Mouse (Mus musculus) cerebellum, postnatal 14 days (tissue): ENCODE measurements at regions not wholly inside any gene's neighbourhood (a gene's known extent, or its start where the extent isn't known, plus 50 kb on each side); places are given as distances from the start of the nearest gene placed in this dataset.

Experiments used
- DNase-seq, 2 experiments: peaks; one replicate each; pipeline ENCODE4 v3.0.0; 2021; ENCODE audit warnings: mixed read lengths in 2 of 2

GRCm38 (mm10) chr14:68447240-68447923, 846.7 kb downstream of the Synb start:
- no peak for DNase-seq

- DNase-seq, result no peak
Measured at GRCm38 (mm10) chr14:68433326-68433725, 860.8 kb downstream of the Synb start.

GRCm38 (mm10) chr14:68432111-68432510, 862.0 kb downstream of the Synb start:
- no peak for DNase-seq

- DNase-seq, result no peak
Measured at GRCm38 (mm10) chr14:68427235-68427634, 866.9 kb downstream of the Synb start.

GRCm38 (mm10) chr14:68392440-68392839, 901.7 kb downstream of the Synb start:
- DNase-seq, result no peak

GRCm38 (mm10) chr14:68391875-68392274, 902.2 kb downstream of the Synb start:
- DNase-seq, result no peak

- DNase-seq, result no peak
Measured at GRCm38 (mm10) chr14:68381741-68382140, 912.4 kb downstream of the Synb start.

GRCm38 (mm10) chr14:68367696-68368095, 926.4 kb downstream of the Synb start:
- no peak for DNase-seq

GRCm38 (mm10) chr14:68363892-68364291, 930.2 kb downstream of the Synb start:
- no peak for DNase-seq

GRCm38 (mm10) chr14:68361998-68362397, 932.1 kb downstream of the Synb start:
- peak in 1 of 2 experiments; percentile 2 for DNase-seq

- peak; percentile 11 to 24 for DNase-seq
Measured at GRCm38 (mm10) chr14:68361481-68361880, 932.6 kb downstream of the Synb start.

- no peak for DNase-seq
Measured at GRCm38 (mm10) chr14:68356396-68356795, 937.7 kb downstream of the Synb start.

GRCm38 (mm10) chr14:68355462-68355905, 938.6 kb downstream of the Synb start:
- peak; percentile 16 to 27 for DNase-seq

GRCm38 (mm10) chr14:68345527-68345926, 948.6 kb downstream of the Synb start:
- no peak for DNase-seq

GRCm38 (mm10) chr14:68344715-68345114, 949.4 kb downstream of the Synb start:
- DNase-seq, result no peak

- DNase-seq, result no peak
Measured at GRCm38 (mm10) chr14:68338440-68338839, 955.7 kb downstream of the Synb start.

- no peak for DNase-seq
Measured at GRCm38 (mm10) chr14:68325061-68325460, 969.0 kb downstream of the Synb start.

GRCm38 (mm10) chr14:68323008-68323407, 971.1 kb downstream of the Synb start:
- DNase-seq, result peak; percentile 42 to 78

- DNase-seq, result no peak
Measured at GRCm38 (mm10) chr14:68307973-68308660, 986.0 kb downstream of the Synb start.

GRCm38 (mm10) chr14:68305166-68305565, 988.9 kb downstream of the Synb start:
- peak in 1 of 2 experiments; percentile 10 for DNase-seq

GRCm38 (mm10) chr14:68301710-68302109, 992.4 kb downstream of the Synb start:
- DNase-seq, result no peak

- DNase-seq, result no peak
Measured at GRCm38 (mm10) chr14:68285546-68285945, 1008.6 kb downstream of the Synb start.

GRCm38 (mm10) chr14:68261436-68261835, 1032.7 kb downstream of the Synb start:
- no peak for DNase-seq

GRCm38 (mm10) chr14:68246966-68247365, 1047.1 kb downstream of the Synb start:
- no peak for DNase-seq
